Mouse (Mus musculus) left cerebral cortex, adult 18-20 months (tissue): ENCODE measurements around the gene Yaf2. TPM values are rescaled to one million over a fixed set of nuclear protein-coding genes. Genes with fewer than 3 reads are reported as not detected.
"Not testable (repeated sequence)": the region's sequence is repeated elsewhere in the genome, so short reads cannot be mapped to it uniquely, and the experiment has no call there.

Experiments used
- DNase-seq, 2 experiments: peaks; one replicate each; pipeline ENCODE4 v3.0.0; 2021 to 2022; ENCODE audit warnings: low spot score in 2 of 2, mixed read lengths in 1 of 2
- long read RNA-seq, 2 experiments: library from polyadenylated mRNA; stranded (forward); transcript quantifications; one replicate each; pipeline ENCODE4 v2.0.0; 2021
- total RNA-seq, 2 experiments: library from RNA; stranded (reverse); gene quantifications; 2 replicates each; pipeline ENCODE4 v1.2.3; 2021

The Yaf2 gene
- total RNA-seq: 100 to 1,000 TPM; 104 to 105 TPM
- long read RNA-seq, experiment 1, transcript Yaf2-201 (4 exons, 1,676 nt): major isoform, 185 of 397 reads
- long read RNA-seq, experiment 1, transcript Yaf2-202 (5 exons, 1,870 nt): minor isoform, 162 of 397 reads
- long read RNA-seq, experiment 1, partial matches to known transcripts: 43 of 397 reads
- long read RNA-seq, experiment 1, other reads (novel, unspliced or antisense): 7 of 397 reads
- long read RNA-seq, experiment 2, transcript Yaf2-201 (4 exons, 1,676 nt): major isoform, 160 of 311 reads
- long read RNA-seq, experiment 2, transcript Yaf2-202 (5 exons, 1,870 nt): minor isoform, 115 of 311 reads
- long read RNA-seq, experiment 2, partial matches to known transcripts: 33 of 311 reads
- long read RNA-seq, experiment 2, other reads (novel, unspliced or antisense): 3 of 311 reads

DNA sequence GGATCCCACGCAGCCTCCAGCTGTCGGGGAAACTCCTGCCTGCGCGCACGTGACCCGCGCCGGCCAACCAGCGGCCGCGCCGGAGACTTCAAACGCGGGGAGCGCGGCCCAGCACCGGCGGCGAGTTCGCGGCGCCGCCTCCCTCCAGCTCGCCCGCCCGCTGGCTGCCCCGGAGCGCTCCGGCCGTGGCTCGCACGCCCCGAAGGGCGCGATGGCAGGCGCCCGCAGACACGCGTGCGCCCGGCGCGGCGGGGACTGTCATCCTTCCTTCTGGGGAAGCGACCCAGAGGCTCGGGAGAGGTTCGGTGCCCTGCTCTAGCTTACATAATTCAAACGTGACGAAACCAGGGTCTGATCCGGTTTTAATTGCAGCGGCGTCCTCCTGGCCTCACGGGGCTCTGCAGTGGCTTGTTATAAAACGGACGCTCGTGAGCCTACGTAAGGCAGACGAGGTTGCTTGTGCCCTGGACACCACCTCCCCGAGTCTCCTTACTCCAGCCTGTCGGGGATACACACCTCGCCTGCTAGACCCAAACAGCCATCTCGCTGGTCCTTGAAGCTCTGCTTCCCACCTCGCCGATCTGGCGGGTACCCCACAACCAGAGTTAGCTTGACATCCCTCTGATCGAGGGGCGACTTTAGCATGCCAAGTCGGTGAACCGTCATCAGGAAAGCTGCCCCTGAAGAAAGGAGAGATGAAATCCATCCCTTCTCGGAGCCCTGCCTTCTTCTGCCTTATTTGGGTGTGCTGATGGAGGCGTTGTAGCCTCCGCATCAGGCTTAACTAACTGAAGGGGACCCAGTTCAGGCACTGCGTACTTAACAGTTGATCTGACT lies at the start of gene Yaf2:
Gene Yaf2 (minus strand): TSS at position 11 of the 837 bp plus-strand sequence.
- peak; percentile 81 to 91 for DNase-seq

DNA sequence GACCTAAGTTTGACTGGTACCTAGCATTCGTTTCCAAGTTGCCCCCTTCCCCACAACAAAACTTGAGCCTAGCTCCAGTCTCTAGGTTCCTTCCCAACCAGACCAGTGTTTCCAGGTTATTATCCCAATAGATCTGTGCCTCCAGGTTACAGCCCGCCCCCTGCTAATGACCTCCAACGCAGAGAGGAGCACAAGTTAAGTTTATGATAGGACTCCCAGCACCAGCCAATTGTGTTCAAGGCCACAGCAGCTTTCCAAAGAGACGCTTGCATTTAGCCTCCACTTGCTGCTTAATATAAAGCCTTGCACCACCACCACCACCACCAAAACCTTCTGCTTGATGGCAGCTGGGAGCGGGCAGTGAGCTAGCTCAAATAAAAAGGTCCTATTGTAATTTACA lies 44.6 kb upstream of the Yaf2 start:
- DNase-seq: no peak

GRCm38 (mm10) chr15:93379177-93379576 lies 42.4 kb upstream of the Yaf2 start:
- DNase-seq: no peak

DNA sequence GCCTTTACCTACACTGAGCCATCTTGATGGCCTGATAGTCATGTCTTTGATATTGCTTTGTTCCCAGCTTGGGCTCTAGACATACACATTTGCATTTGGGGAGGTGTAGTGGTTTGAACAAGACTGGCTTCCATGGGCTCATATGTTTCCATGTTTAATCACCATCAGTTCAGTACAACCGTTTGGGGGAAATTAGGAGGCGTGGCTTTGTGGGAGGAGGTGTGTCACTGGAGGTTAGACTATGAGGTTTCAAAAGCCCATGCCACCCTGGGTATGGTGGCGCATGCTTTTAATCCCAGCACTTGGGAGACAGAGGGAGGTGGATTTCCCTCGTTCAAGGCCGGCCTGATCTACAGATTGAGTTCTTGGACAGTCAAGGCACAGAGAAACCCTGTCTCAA lies 39.0 kb upstream of the Yaf2 start:
- no peak for DNase-seq

DNA sequence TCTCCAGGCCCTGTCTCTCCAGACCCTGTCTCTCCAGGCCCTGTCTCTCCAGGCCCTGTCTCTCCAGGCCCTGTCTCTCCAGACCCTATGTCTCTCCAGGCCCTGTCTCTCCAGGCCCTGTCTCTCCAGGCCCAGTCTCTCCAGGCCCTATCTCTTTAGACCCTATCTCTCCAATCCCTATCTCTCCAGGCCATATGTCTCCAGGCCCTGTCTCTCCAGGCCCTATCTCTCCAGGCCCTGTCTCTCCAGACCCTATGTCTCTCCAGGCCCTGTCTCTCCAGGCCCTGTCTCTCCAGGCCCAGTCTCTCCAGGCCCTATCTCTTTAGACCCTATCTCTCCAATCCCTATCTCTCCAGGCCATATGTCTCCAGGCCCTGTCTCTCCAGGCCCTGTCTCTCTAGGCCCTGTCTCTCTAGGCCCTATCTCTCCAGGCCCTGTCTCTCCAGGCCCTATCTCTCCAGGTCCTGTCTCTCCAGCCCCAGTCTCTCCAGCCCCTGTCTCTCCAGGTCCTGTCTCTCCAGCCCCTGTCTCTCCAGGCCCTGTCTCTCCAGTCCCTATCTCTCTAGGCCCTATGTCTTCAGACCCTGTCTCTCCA lies 35.9 kb upstream of the Yaf2 start:
- not testable (repeated sequence) for DNase-seq

DNA sequence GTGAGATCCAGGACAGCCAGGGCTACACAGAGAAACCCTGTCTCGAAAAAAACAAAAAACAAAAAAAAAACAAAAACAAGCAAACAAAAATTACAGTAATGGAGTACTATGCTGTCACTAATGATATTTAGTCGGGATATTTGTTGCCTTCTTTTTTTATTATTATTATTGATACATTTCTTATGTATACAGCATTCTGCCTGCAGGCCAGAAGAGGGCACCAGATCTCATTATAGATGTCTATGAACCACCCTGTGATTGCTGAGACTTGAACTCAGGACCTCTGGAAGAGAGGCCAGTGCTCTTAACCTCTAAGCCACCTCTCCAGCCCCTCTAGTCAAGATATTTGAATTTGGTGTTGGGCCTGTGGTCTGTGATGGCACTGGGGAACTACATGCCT lies 35.1 kb upstream of the Yaf2 start:
- DNase-seq: no peak

DNA sequence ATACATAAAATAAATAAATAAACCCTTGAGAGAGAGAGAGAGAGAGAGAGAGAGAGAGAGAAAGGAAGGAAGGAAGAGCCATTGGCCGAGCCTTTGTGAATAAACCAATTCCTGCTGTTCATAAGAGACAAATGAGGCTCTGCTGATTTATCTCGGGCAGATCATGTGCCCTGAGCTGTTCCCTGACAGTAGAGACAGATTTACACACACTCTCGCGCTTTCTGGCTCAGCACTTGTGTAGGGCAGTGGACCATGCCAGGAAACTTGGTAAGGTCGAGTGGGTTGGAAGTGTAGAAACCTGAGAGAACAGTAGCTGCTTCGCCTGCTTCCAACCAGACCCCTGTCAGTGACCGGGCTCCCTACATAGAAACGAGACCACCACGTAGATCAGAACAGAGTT lies 31.8 kb upstream of the Yaf2 start:
- DNase-seq: peak in 1 of 2 experiments; percentile 6

- DNase-seq: no peak
Measured at GRCm38 (mm10) chr15:93365561-93365960, 28.8 kb upstream of the Yaf2 start.

GRCm38 (mm10) chr15:93358346-93359095 lies 21.8 kb upstream of the Yaf2 start:
- peak in 1 of 2 experiments; percentile 5 for DNase-seq

- DNase-seq: no peak
Measured at GRCm38 (mm10) chr15:93340630-93341379, 4.1 kb upstream of the Yaf2 start.

DNA sequence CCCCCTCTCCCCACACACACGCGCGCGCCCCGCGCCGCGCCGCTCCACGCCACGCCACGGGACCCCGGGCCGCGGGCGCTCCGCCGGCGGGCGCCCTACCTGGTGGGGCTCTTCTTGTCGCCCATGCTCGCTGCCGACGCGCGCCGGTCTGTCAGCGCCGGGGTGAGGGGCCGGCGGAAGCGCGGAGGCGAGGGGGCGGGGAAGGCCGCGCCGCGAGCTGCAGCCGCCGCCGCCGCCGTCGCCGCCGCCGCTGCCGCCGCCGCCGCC lies 144 bp downstream of the Yaf2 start:
- DNase-seq: no peak

- DNase-seq: peak; percentile 21 to 34
Measured at GRCm38 (mm10) chr15:93335821-93336657, 696 bp downstream of the Yaf2 start.

- no peak for DNase-seq
Measured at GRCm38 (mm10) chr15:93331256-93331655, 5.5 kb downstream of the Yaf2 start.

GRCm38 (mm10) chr15:93327235-93327634 lies 9.5 kb downstream of the Yaf2 start:
- DNase-seq: no peak

- DNase-seq: peak in 1 of 2 experiments; percentile 17
Measured at GRCm38 (mm10) chr15:93326651-93327050, 10.1 kb downstream of the Yaf2 start.

- DNase-seq: no peak
Measured at GRCm38 (mm10) chr15:93325360-93325759, 11.4 kb downstream of the Yaf2 start.

- no peak for DNase-seq
Measured at GRCm38 (mm10) chr15:93318781-93319180, 18.0 kb downstream of the Yaf2 start.

DNA sequence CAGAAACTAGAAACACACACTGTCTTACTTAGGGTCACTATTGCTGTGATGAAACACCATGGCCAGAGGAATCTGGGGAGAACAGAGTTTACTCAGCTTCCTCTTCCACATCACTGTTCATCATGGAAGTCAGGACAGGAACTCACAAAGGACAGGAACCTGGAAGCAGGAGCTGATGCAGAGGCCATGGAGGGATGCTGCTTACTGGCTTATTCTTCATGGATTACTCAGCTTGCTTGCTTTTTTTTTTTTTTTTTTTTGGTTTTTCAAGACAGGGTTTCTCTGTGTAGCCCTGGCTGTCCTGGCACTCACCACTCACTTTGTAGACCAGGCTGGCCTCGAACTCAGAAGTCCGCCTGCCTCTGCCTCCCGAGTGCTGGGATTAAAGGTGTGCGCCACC lies 26.4 kb downstream of the Yaf2 start:
- DNase-seq: not testable (repeated sequence)

DNA sequence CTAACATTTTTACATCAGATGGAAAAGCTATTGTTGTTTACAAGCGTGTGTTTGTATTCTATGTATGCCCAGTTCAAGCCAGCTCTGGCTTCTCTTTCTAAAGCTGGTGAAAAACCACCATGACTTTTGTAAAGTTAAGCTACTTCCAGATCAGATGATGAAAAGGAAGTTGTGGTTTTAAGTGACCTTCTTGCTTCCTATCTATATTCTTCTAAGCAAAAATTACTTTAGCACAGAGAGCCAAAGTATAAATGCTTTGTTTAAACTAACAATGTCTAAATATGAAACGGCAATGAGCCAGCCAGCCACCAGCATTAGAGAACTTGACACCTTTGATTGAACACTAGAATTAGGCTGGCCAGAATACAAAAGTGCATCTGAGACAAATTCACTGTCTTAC lies 38.5 kb downstream of the Yaf2 start:
- no peak for DNase-seq

GRCm38 (mm10) chr15:93294483-93294882 lies 42.3 kb downstream of the Yaf2 start:
- no peak for DNase-seq
